Mouse (Mus musculus) activated CD4-positive, CD25-positive, alpha-beta regulatory T cell, adult 9 weeks (primary cell): ENCODE results near the gene Acp7. TPM values are rescaled to one million over a fixed set of nuclear protein-coding genes. Genes with fewer than 3 reads are reported as not detected.

Experiments used
- polyA plus RNA-seq: library from polyadenylated mRNA; unstranded; fragments of 100-300 nt; shearing (Covaris generic); gene quantifications from one replicate; pipeline ENCODE4 v1.2.1, GENCODE M21; 2017

The Acp7 gene
- not detected for polyA plus RNA-seq

DNA sequence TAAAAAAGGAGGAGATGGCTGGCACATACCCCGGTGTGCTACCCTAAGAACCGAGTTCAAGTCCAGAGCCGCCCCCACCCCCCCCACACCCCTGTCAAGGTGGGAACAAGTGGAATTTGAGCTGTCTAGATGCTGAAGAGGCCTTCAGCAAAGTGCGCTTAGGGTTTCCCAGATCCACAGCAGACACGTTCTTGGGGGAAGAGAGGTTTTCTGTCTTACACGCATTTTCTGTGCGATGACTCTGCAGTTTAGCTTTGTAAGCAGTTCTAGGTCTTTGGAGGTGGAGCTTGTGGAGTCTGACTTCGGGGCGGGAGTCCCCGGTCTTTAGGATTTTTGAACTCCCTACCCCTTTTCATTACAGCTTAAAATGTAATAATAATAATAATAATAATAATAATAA is at the start of gene Acp7:
Gene Acp7 (minus strand): TSS at position 260 of the 400 bp plus-strand sequence.

GRCm38 (mm10) chr7:28597642-28598446 is 33.3 kb downstream of the Acp7 start, which contains the start of the genes Samd4b and Pak4:
Gene Samd4b, minus strand, starts transcription at chr7:28598144.
Gene Pak4, minus strand, starts transcription at chr7:28598185.

Other genes with a start within 250 kb of the Acp7 start
- gene Med29, start 238.6 kb downstream of the Acp7 start, polyA plus RNA-seq = 28.4 TPM
- gene Paf1, start 238.4 kb downstream of the Acp7 start, polyA plus RNA-seq = 109 TPM
- gene Gmfg, start 193.9 kb downstream of the Acp7 start, polyA plus RNA-seq = 466 TPM
- gene Lrfn1, start 179.4 kb downstream of the Acp7 start, polyA plus RNA-seq = not detected
- gene Ifnl2, start 120.9 kb downstream of the Acp7 start, polyA plus RNA-seq = not detected
- not detected for gene Ifnl3, start 108.5 kb downstream of the Acp7 start, polyA plus RNA-seq
- not detected for gene Sycn, start 90.4 kb downstream of the Acp7 start, polyA plus RNA-seq
- gene Nccrp1, start 84.1 kb downstream of the Acp7 start, polyA plus RNA-seq = 0.42 TPM
- gene Samd4b, start 33.2 kb downstream of the Acp7 start, polyA plus RNA-seq = 4.0 TPM
- gene Pak4, start 33.1 kb downstream of the Acp7 start, polyA plus RNA-seq = 5.4 TPM
- 5.1 TPM for gene Fbxo27, start 61.5 kb upstream of the Acp7 start, polyA plus RNA-seq
- 5.4 TPM for gene Fbxo17, start 85.5 kb upstream of the Acp7 start, polyA plus RNA-seq
- gene Mrps12, start 110.5 kb upstream of the Acp7 start, polyA plus RNA-seq = 110 TPM
- gene Sars2, start 110.7 kb upstream of the Acp7 start, polyA plus RNA-seq = 17.8 TPM
- gene Ccer2, start 124.8 kb upstream of the Acp7 start, polyA plus RNA-seq = not detected
- gene Sirt2, start 135.4 kb upstream of the Acp7 start, polyA plus RNA-seq = 107 TPM
- 122 TPM for gene Nfkbib, start 136.2 kb upstream of the Acp7 start, polyA plus RNA-seq
- gene Rinl, start 157.6 kb upstream of the Acp7 start, polyA plus RNA-seq = 324 TPM
- 110 TPM for gene Hnrnpl, start 177.2 kb upstream of the Acp7 start, polyA plus RNA-seq
- 208 TPM for gene Ech1, start 193.9 kb upstream of the Acp7 start, polyA plus RNA-seq
- 25.3 TPM for gene Lgals4, start 202.5 kb upstream of the Acp7 start, polyA plus RNA-seq
- gene Lgals7, start 232.5 kb upstream of the Acp7 start, polyA plus RNA-seq = 1.2 TPM